Mouse (Mus musculus) embryonic facial prominence, embryonic 11.5 days (tissue): ENCODE measurements at regions not wholly inside any gene's neighbourhood (a gene's known extent, or its start where the extent isn't known, plus 50 kb on each side); places are given as distances from the start of the nearest gene placed in this dataset.

Experiments used
- ATAC-seq: fragments of 200-750 bp; cut with Nextera tagmentation; replicated peaks from 2 replicates; pipeline ENCODE4 v1.8.0; 2017; ENCODE audit warnings: low read depth; ENCODE audit not compliant: insufficient number of reproducible peaks, low FRiP score, low TSS enrichment
- DNase-seq: peaks from one replicate; pipeline ENCODE4 v3.0.0-alpha.2; 2015; ENCODE audit warnings: low spot score
- H3K27ac ChIP-seq: fragments of 300-500 bp; sonication (generic); replicated peaks from 2 replicates; pipeline ENCODE4 v1.5.1; 2014; ENCODE audit warnings: mild to moderate bottlenecking, low read depth, low read length, control low read depth
- H3K27me3 ChIP-seq: fragments of 300-500 bp; sonication (generic); 2 replicates; pipeline ENCODE4 v1.6.1; 2014; ENCODE audit warnings: mild to moderate bottlenecking, low read length, moderate library complexity, mixed read lengths; ENCODE audit not compliant: control insufficient read depth, insufficient read depth
- H3K36me3 ChIP-seq: fragments of 300-500 bp; sonication (generic); replicated peaks from 2 replicates; pipeline ENCODE4 v1.6.1; 2014; ENCODE audit warnings: low read depth, mild to moderate bottlenecking, low read length, moderate library complexity, mixed read lengths; ENCODE audit not compliant: control insufficient read depth, insufficient read depth
- H3K4me1 ChIP-seq: fragments of 300-500 bp; sonication (generic); 2 replicates; pipeline ENCODE4 v1.6.1; 2014; ENCODE audit warnings: low read length, mixed read lengths; ENCODE audit not compliant: control insufficient read depth, insufficient read depth
- H3K4me2 ChIP-seq: fragments of 300-500 bp; sonication (generic); 2 replicates; pipeline ENCODE4 v1.6.1; 2014; ENCODE audit warnings: low read depth, mild to moderate bottlenecking, control low read depth, low read length, moderate library complexity
- H3K4me3 ChIP-seq: fragments of 300-500 bp; sonication (generic); 2 replicates; pipeline ENCODE4 v1.5.1; 2014; ENCODE audit warnings: low read depth, low read length, control low read depth
- H3K9ac ChIP-seq: fragments of 300-500 bp; sonication (generic); replicated peaks from 2 replicates; pipeline ENCODE4 v1.6.1; 2014; ENCODE audit warnings: mild to moderate bottlenecking, control low read depth, low read length
- H3K9me3 ChIP-seq: fragments of 300-500 bp; sonication (generic); replicated peaks from 2 replicates; pipeline ENCODE4 v1.6.1; 2016; ENCODE audit warnings: mild to moderate bottlenecking, low read length, inconsistent platforms, mixed read lengths; ENCODE audit not compliant: control insufficient read depth
- WGBS: fragments of 180-500 bp; shearing (Covaris S2); extraction: QIAGEN DNeasy Blood & Tissue Kit; methylation state at CpG from one replicate; pipeline ENCODE4 v1.1.7; 2014; 5-methylcytosine and 5-hydroxymethylcytosine counted together

- Histone ChIP-seq H3K4me3 (no peak overlapping the region), H3K36me3 (no peaks in the 10 kb centered on the region), H3K4me2 (no peak overlapping the region), H3K27me3 (no peaks in the 10 kb centered on the region), H3K4me1 (no peaks in the 10 kb centered on the region), H3K9me3 (no peaks in the 10 kb centered on the region), H3K27ac (no peak overlapping the region), H3K9ac (no peak overlapping the region)
- 76% methylated on average over 5 of the region's 5 CpGs for WGBS
- no peak for ATAC-seq
- DNase-seq = no peak
Observed at GRCm38 (mm10) chr4:124542696-124543095, 67.9 kb downstream of the 3100002H09Rik start.

DNA sequence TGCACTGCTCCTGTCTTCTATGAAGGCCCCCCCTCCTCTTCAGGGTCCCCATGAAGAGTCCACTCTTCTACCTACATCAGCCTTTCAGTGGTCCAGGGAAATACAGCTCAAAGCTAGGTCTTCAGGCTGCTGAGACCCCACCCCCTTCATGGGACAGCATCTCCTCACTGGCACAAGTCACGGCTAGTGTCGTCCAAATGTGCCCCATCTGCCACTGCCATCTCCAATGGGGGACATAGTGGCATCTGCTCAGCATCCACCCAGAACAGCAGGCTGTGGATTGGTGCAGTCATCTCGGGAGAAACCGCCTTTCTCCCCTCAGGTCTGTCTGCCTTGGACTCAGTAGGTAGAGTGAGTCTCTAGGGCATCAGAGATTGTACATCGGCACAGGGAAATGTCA is 72.1 kb downstream of the 3100002H09Rik start:
- no peak overlapping the region for H3K27ac ChIP-seq
- no peak overlapping the region for H3K4me3 ChIP-seq
- H3K9ac ChIP-seq = no peak overlapping the region
- no peaks in the 10 kb centered on the region for H3K27me3 ChIP-seq
- H3K4me2 ChIP-seq = no peak overlapping the region
- WGBS = 82% methylated on average over 5 of the region's 5 CpGs
- no peak for DNase-seq
- ATAC-seq = no peak
- H3K9me3 ChIP-seq = no peaks in the 10 kb centered on the region
- H3K4me1 ChIP-seq = no peaks in the 10 kb centered on the region
- no peaks in the 10 kb centered on the region for H3K36me3 ChIP-seq

GRCm38 (mm10) chr4:124537681-124538080 is 72.9 kb downstream of the 3100002H09Rik start:
- ATAC-seq (no peak), DNase-seq (no peak)
- no peaks in the 10 kb centered on the region for H3K36me3 ChIP-seq
- H3K9ac ChIP-seq = no peak overlapping the region
- H3K27me3 ChIP-seq = no peaks in the 10 kb centered on the region
- H3K4me2 ChIP-seq = no peak overlapping the region
- no peak overlapping the region for H3K4me3 ChIP-seq
- H3K27ac ChIP-seq = no peak overlapping the region
- no peaks in the 10 kb centered on the region for H3K4me1 ChIP-seq
- H3K9me3 ChIP-seq = no peaks in the 10 kb centered on the region
- 89% methylated on average over 5 of the region's 5 CpGs for WGBS

DNA sequence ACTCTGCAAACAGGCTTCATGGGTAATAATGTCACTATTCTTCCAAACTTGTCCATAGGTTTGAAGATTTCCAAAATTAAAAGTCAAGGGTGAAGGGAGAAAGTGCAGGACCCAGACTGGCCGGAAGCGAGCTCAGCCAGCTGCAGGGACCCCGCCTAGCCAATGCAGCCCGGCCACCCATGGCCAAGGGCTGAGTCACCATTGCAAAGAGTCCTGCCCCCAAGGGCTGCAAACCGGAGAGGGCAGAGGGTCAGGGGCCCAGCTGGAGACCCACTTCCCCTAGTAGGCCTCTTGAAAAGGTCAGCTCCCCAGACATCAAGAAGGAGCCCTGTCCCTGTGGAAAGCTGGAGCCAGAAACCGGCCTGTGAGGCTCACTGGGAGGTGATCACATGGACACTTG is 77.0 kb downstream of the 3100002H09Rik start:
- H3K4me2 ChIP-seq = no peak overlapping the region
- no peak overlapping the region for H3K4me3 ChIP-seq
- no peaks in the 10 kb centered on the region for H3K36me3 ChIP-seq
- DNase-seq = no peak
- no peak overlapping the region for H3K27ac ChIP-seq
- no peak overlapping the region for H3K9ac ChIP-seq
- H3K4me1 ChIP-seq = no peaks in the 10 kb centered on the region
- H3K27me3 ChIP-seq = no peaks in the 10 kb centered on the region
- 42% methylated on average over 6 of the region's 6 CpGs for WGBS
- no peak for ATAC-seq
- H3K9me3 ChIP-seq = no peaks in the 10 kb centered on the region

DNA sequence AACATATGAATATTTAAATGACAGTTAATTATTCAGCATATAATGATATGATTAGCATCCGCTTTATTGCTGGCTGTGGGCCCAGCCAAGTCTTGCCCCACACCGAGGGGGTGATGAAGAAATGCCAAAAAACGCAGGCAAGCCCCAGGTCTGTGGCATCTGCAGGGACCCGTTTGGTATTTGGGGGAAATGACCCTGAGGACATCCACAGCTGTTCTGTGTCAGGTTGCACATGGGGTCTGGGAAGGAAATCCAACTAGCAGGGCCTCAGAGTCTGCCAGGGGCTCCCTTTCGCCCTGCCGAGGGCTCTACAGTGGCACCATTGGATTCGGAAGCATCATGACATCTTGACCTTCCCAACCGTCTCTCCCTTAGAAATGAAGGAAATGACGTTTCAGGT is 80.0 kb downstream of the 3100002H09Rik start:
- Histone ChIP-seq H3K4me1 (no peaks in the 10 kb centered on the region), H3K4me2 (no peak overlapping the region), H3K36me3 (no peaks in the 10 kb centered on the region), H3K27ac (no peak overlapping the region), H3K9me3 (no peaks in the 10 kb centered on the region), H3K4me3 (no peak overlapping the region), H3K9ac (no peak overlapping the region), H3K27me3 (no peaks in the 10 kb centered on the region)
- WGBS = 68% methylated on average over 9 of the region's 9 CpGs
- ATAC-seq (no peak), DNase-seq (no peak)

GRCm38 (mm10) chr4:124526822-124527221 is 83.8 kb downstream of the 3100002H09Rik start:
- DNase-seq (no peak), ATAC-seq (no peak)
- Histone ChIP-seq H3K27me3 (no peaks in the 10 kb centered on the region), H3K4me1 (no peaks in the 10 kb centered on the region), H3K4me3 (no peak overlapping the region), H3K9me3 (no peaks in the 10 kb centered on the region), H3K36me3 (no peaks in the 10 kb centered on the region), H3K9ac (no peak overlapping the region), H3K4me2 (no peak overlapping the region), H3K27ac (no peak overlapping the region)
- 31% methylated on average over 10 of the region's 10 CpGs for WGBS

DNA sequence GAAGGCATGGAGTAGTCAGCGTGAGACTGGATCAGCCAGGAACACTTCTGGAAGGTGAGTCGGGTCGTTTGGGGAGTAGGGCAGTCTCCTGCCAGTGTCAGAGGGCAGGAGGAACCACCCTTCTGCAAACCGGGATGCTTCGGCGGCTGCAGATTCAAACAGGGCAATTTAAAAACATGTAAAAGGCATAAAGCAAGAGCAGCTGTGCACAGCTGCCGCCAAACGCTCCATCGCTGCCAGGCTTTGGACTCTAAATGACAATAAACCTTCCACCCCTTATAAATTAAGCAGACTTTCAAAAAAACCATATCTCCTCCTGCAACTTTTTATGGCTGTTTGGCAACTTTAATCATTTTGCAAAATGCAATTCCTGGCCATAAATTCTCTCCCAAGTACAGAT is 84.2 kb downstream of the 3100002H09Rik start:
- no peak for DNase-seq
- H3K36me3 ChIP-seq = no peaks in the 10 kb centered on the region
- no peaks in the 10 kb centered on the region for H3K9me3 ChIP-seq
- ATAC-seq = no peak
- no peak overlapping the region for H3K4me3 ChIP-seq
- H3K4me2 ChIP-seq = no peak overlapping the region
- H3K4me1 ChIP-seq = no peaks in the 10 kb centered on the region
- H3K9ac ChIP-seq = no peak overlapping the region
- 59% methylated on average over 9 of the region's 9 CpGs for WGBS
- no peaks in the 10 kb centered on the region for H3K27me3 ChIP-seq
- H3K27ac ChIP-seq = no peak overlapping the region

GRCm38 (mm10) chr4:124520309-124520708 is 90.3 kb downstream of the 3100002H09Rik start:
- Histone ChIP-seq H3K9me3 (no peaks in the 10 kb centered on the region), H3K27me3 (no peaks in the 10 kb centered on the region), H3K4me2 (no peak overlapping the region), H3K4me3 (no peak overlapping the region), H3K4me1 (no peaks in the 10 kb centered on the region), H3K9ac (no peak overlapping the region), H3K27ac (no peak overlapping the region), H3K36me3 (no peaks in the 10 kb centered on the region)
- WGBS = 83% methylated on average over 9 of the region's 9 CpGs
- ATAC-seq = no peak
- DNase-seq = no peak
